In genomic region chr11:82856032-82856431, GRCm38 (mm10) we compare ENCODE assay signal across 14 mouse cellular contexts. TPM values are rescaled to one million over a fixed set of nuclear protein-coding genes. Genes with fewer than 3 reads are reported as not detected.
DNase-seq lines count a peak whose midpoint lies in the region; ATAC-seq and TF ChIP-seq lines count a peak whose summit lies in the region.
"Had no signal": no experiment of that assay in that cellular context is flagged by ENCODE, and none has a peak within 500 bp of the region (broad histone marks: within the 10 kb centered on the region; RNA-seq: fewer than 3 reads in every experiment).

No protein-coding gene starts in this region.

- DNase-seq in midbrain, embryonic 11.5 days (ENCODE audit: low spot score, missing footprints), result peak; percentile 80
- DNase-seq in midbrain, postnatal 0 days (ENCODE audit: low spot score), result no peak
- DNase-seq in spleen, postnatal 14 days (ENCODE audit: low spot score in 2 of 2), result no peak
- no peak for DNase-seq in heart, adult 11 months
- DNase-seq: thymus, postnatal 36 days had no signal

- no peak overlapping the region for H3K27ac ChIP-seq in hindbrain, embryonic 16.5 days (ENCODE audit: low read depth, low read length)
- no peak overlapping the region for H3K27ac ChIP-seq in hindbrain, embryonic 13.5 days
- no peak overlapping the region for H3K27ac ChIP-seq in midbrain, embryonic 11.5 days (ENCODE audit: low read depth, low read length)
- H3K27ac ChIP-seq in midbrain, postnatal 0 days (ENCODE audit: low read depth, low read length), result no peak overlapping the region
- peak overlapping the region; percentile 66 for H3K27ac ChIP-seq in forebrain, embryonic 15.5 days (replicated peaks)
- H3K27ac ChIP-seq in neural tube, embryonic 15.5 days (replicated peaks), result 0 out of 2 replicates have a peak overlapping the region, but pooled peaks have one; percentile 18
- H3K27ac ChIP-seq: heart, embryonic 15.5 days; macrophage had no signal

- H3K9me3 ChIP-seq in hindbrain, embryonic 16.5 days (ENCODE audit: control insufficient read depth, low read length), result no peaks in the 10 kb centered on the region
- no peaks in the 10 kb centered on the region for H3K9me3 ChIP-seq in hindbrain, embryonic 13.5 days
- no peaks in the 10 kb centered on the region for H3K9me3 ChIP-seq in midbrain, embryonic 11.5 days (ENCODE audit: control insufficient read depth, low read length)
- H3K9me3 ChIP-seq in midbrain, postnatal 0 days (ENCODE audit: low read length), result no peaks in the 10 kb centered on the region
- H3K9me3 ChIP-seq in forebrain, embryonic 15.5 days, result no peaks in the 10 kb centered on the region
- no peaks in the 10 kb centered on the region for H3K9me3 ChIP-seq in neural tube, embryonic 15.5 days (replicated peaks)
- H3K9me3 ChIP-seq: heart, embryonic 15.5 days had no signal

- H3K4me2 ChIP-seq in hindbrain, embryonic 16.5 days (ENCODE audit: low read length), result no peak overlapping the region
- H3K4me2 ChIP-seq in hindbrain, embryonic 13.5 days, result no peak overlapping the region
- no peak overlapping the region for H3K4me2 ChIP-seq in midbrain, embryonic 11.5 days
- no peak overlapping the region for H3K4me2 ChIP-seq in midbrain, postnatal 0 days (ENCODE audit: low read depth, low read length, poor library complexity, severe bottlenecking)
- H3K4me2 ChIP-seq in forebrain, embryonic 15.5 days (replicated peaks), result peak overlapping the region; percentile 27; the same call in 1 of the 2 replicates
- 0 out of 2 replicates have a peak overlapping the region, but pooled peaks have one; percentile 13 for H3K4me2 ChIP-seq in neural tube, embryonic 15.5 days
- H3K4me2 ChIP-seq: heart, embryonic 15.5 days had no signal

- 46% methylated on average over 10 of the region's 10 CpGs for WGBS in hindbrain, embryonic 16.5 days
- 53% methylated on average over 10 of the region's 10 CpGs for WGBS in hindbrain, embryonic 13.5 days
- WGBS in midbrain, embryonic 11.5 days, result 67% methylated on average over 10 of the region's 10 CpGs
- 52% methylated on average over 10 of the region's 10 CpGs for WGBS in midbrain, postnatal 0 days
- 9% methylated on average over 10 of the region's 10 CpGs for WGBS in forebrain, embryonic 15.5 days
- 44% methylated on average over 10 of the region's 10 CpGs for WGBS in neural tube, embryonic 15.5 days

- ATAC-seq in hindbrain, embryonic 16.5 days, result peak; percentile 17; the same call in 1 of the 2 replicates
- no peak for ATAC-seq in hindbrain, embryonic 13.5 days (ENCODE audit: low FRiP score)
- ATAC-seq in midbrain, embryonic 11.5 days (ENCODE audit: low FRiP score), result no peak
- ATAC-seq in midbrain, postnatal 0 days (ENCODE audit: low FRiP score), result no peak
- peak; percentile 81 for ATAC-seq in forebrain, embryonic 15.5 days (replicated peaks)
- no peak for ATAC-seq in neural tube, embryonic 15.5 days (ENCODE audit: low FRiP score)

- H3K9ac ChIP-seq in hindbrain, embryonic 16.5 days (ENCODE audit: low read depth, low read length), result no peak overlapping the region
- no peak overlapping the region for H3K9ac ChIP-seq in hindbrain, embryonic 13.5 days
- no peak overlapping the region for H3K9ac ChIP-seq in midbrain, embryonic 11.5 days (ENCODE audit: low read length)
- H3K9ac ChIP-seq in midbrain, postnatal 0 days (replicated peaks; ENCODE audit: low read length, poor library complexity, severe bottlenecking), result no peak overlapping the region
- H3K9ac ChIP-seq in forebrain, embryonic 15.5 days (replicated peaks), result no peak overlapping the region
- no peak overlapping the region for H3K9ac ChIP-seq in neural tube, embryonic 15.5 days (replicated peaks)
- H3K9ac ChIP-seq: heart, embryonic 15.5 days had no signal

- H3K4me3 ChIP-seq in hindbrain, embryonic 16.5 days (ENCODE audit: low read length), result no peak overlapping the region
- no peak overlapping the region for H3K4me3 ChIP-seq in hindbrain, embryonic 13.5 days
- H3K4me3 ChIP-seq in midbrain, embryonic 11.5 days (ENCODE audit: low read depth, low read length), result no peak overlapping the region
- H3K4me3 ChIP-seq in midbrain, postnatal 0 days (ENCODE audit: low read depth, low read length), result no peak overlapping the region
- no peak overlapping the region for H3K4me3 ChIP-seq in forebrain, embryonic 15.5 days
- H3K4me3 ChIP-seq in neural tube, embryonic 15.5 days (replicated peaks), result no peak overlapping the region
- H3K4me3 ChIP-seq: heart, embryonic 15.5 days had no signal

- no peak for TF ChIP-seq CTCF in midbrain, postnatal 0 days (IDR thresholded peaks at IDR 0.05)

- no peaks in the 10 kb centered on the region for H3K36me3 ChIP-seq in hindbrain, embryonic 16.5 days (ENCODE audit: control insufficient read depth, insufficient read depth, low read length)
- H3K36me3 ChIP-seq in hindbrain, embryonic 13.5 days, result no peaks in the 10 kb centered on the region
- no peaks in the 10 kb centered on the region for H3K36me3 ChIP-seq in midbrain, embryonic 11.5 days (ENCODE audit: control insufficient read depth, insufficient read depth, low read length)
- H3K36me3 ChIP-seq in midbrain, postnatal 0 days (ENCODE audit: insufficient read depth, low read length), result no peaks in the 10 kb centered on the region
- H3K36me3 ChIP-seq in forebrain, embryonic 15.5 days, result no peaks in the 10 kb centered on the region
- H3K36me3 ChIP-seq in neural tube, embryonic 15.5 days, result no peaks in the 10 kb centered on the region
- H3K36me3 ChIP-seq: heart, embryonic 15.5 days had no signal

- H3K4me1 ChIP-seq in hindbrain, embryonic 16.5 days (ENCODE audit: control insufficient read depth, insufficient read depth, low read depth, low read length), result peaks cover 4% of the 10 kb centered on the region; the same call in 1 of the 2 replicates
- H3K4me1 ChIP-seq in hindbrain, embryonic 13.5 days (replicated peaks), result peaks cover 8% of the 10 kb centered on the region; the same call in 1 of the 2 replicates
- no peaks in the 10 kb centered on the region for H3K4me1 ChIP-seq in midbrain, embryonic 11.5 days (ENCODE audit: control insufficient read depth, insufficient read depth, low read length)
- H3K4me1 ChIP-seq in midbrain, postnatal 0 days (ENCODE audit: insufficient read depth, low read length), result no peaks in the 10 kb centered on the region
- H3K4me1 ChIP-seq in forebrain, embryonic 15.5 days, result peaks cover 13% of the 10 kb centered on the region
- H3K4me1 ChIP-seq in neural tube, embryonic 15.5 days, result 0 out of 2 replicates have a peak, but pooled peaks cover 9% of the 10 kb centered on the region

- H3K27me3 ChIP-seq in hindbrain, embryonic 16.5 days (replicated peaks; ENCODE audit: control insufficient read depth, insufficient read depth, low read length), result no peaks in the 10 kb centered on the region
- no peaks in the 10 kb centered on the region for H3K27me3 ChIP-seq in hindbrain, embryonic 13.5 days
- H3K27me3 ChIP-seq in midbrain, embryonic 11.5 days (ENCODE audit: control insufficient read depth, insufficient read depth, low read length), result no peaks in the 10 kb centered on the region
- H3K27me3 ChIP-seq in midbrain, postnatal 0 days (ENCODE audit: insufficient read depth, low read length), result no peaks in the 10 kb centered on the region
- H3K27me3 ChIP-seq in forebrain, embryonic 15.5 days, result no peaks in the 10 kb centered on the region
- no peaks in the 10 kb centered on the region for H3K27me3 ChIP-seq in neural tube, embryonic 15.5 days (replicated peaks)
- H3K27me3 ChIP-seq: heart, embryonic 15.5 days had no signal

RNA-seq across cellular contexts. Expression of gene Rffl, which starts 15.0 kb away (rescaled TPM):
- polyA plus RNA-seq in hindbrain, embryonic 16.5 days (2015; fragmentation: Nextera tagmentation; extraction: Ambion mirVana), result 3.7 and 3.9 TPM in 2 replicates
- polyA plus RNA-seq in hindbrain, embryonic 13.5 days (2015; fragmentation: Nextera tagmentation; extraction: Ambion mirVana), result 4.7 and 5.6 TPM in 2 replicates
- polyA plus RNA-seq in midbrain, embryonic 11.5 days (2014; fragmentation: Nextera tagmentation; extraction: Ambion mirVana), result 8.9 and 9.2 TPM in 2 replicates
- total RNA-seq in midbrain, postnatal 0 days (2014; rRNA removed), result 2.0 and 7.8 TPM in 2 replicates
- polyA plus RNA-seq in midbrain, postnatal 0 days (2015; fragmentation: Nextera tagmentation; extraction: Ambion mirVana), result 2.0 and 2.5 TPM in 2 replicates
- polyA plus RNA-seq in forebrain, embryonic 15.5 days (2015; fragmentation: Nextera tagmentation; extraction: Ambion mirVana), result 8.7 and 10.0 TPM in 2 replicates
- 3.8 and 6.9 TPM in 2 replicates for polyA plus RNA-seq in neural tube, embryonic 15.5 days (2015; fragmentation: Nextera tagmentation; extraction: Ambion mirVana)

RNA-seq across cellular contexts. Expression of gene Rad51d, which starts 34.4 kb away (rescaled TPM):
- polyA plus RNA-seq in hindbrain, embryonic 16.5 days (2015; fragmentation: Nextera tagmentation; extraction: Ambion mirVana), result 11.9 and 12.9 TPM in 2 replicates
- 12.3 and 13.4 TPM in 2 replicates for polyA plus RNA-seq in hindbrain, embryonic 13.5 days (2015; fragmentation: Nextera tagmentation; extraction: Ambion mirVana)
- 13.7 and 17.4 TPM in 2 replicates for polyA plus RNA-seq in midbrain, embryonic 11.5 days (2014; fragmentation: Nextera tagmentation; extraction: Ambion mirVana)
- 8.4 and 11.2 TPM in 2 replicates for total RNA-seq in midbrain, postnatal 0 days (2014; rRNA removed)
- 11.0 and 11.2 TPM in 2 replicates for polyA plus RNA-seq in midbrain, postnatal 0 days (2015; fragmentation: Nextera tagmentation; extraction: Ambion mirVana)
- 13.5 and 14.2 TPM in 2 replicates for polyA plus RNA-seq in forebrain, embryonic 15.5 days (2015; fragmentation: Nextera tagmentation; extraction: Ambion mirVana)
- 10.9 and 11.3 TPM in 2 replicates for polyA plus RNA-seq in neural tube, embryonic 15.5 days (2015; fragmentation: Nextera tagmentation; extraction: Ambion mirVana)

RNA-seq across cellular contexts. Expression of gene Fndc8, which starts 35.9 kb away (rescaled TPM):
- 0.51 and 0.99 TPM in 2 replicates for polyA plus RNA-seq in hindbrain, embryonic 16.5 days (2015; fragmentation: Nextera tagmentation; extraction: Ambion mirVana)
- 0.71 and 0.80 TPM in 2 replicates for polyA plus RNA-seq in hindbrain, embryonic 13.5 days (2015; fragmentation: Nextera tagmentation; extraction: Ambion mirVana)
- 0.19 and 0.30 TPM in 2 replicates for polyA plus RNA-seq in midbrain, embryonic 11.5 days (2014; fragmentation: Nextera tagmentation; extraction: Ambion mirVana)
- not detected in 2 replicates for total RNA-seq in midbrain, postnatal 0 days (2014; rRNA removed)
- polyA plus RNA-seq in midbrain, postnatal 0 days (2015; fragmentation: Nextera tagmentation; extraction: Ambion mirVana), result 0.22 and 0.27 TPM in 2 replicates
- polyA plus RNA-seq in forebrain, embryonic 15.5 days (2015; fragmentation: Nextera tagmentation; extraction: Ambion mirVana), result 0.23 and 0.60 TPM in 2 replicates
- polyA plus RNA-seq in neural tube, embryonic 15.5 days (2015; fragmentation: Nextera tagmentation; extraction: Ambion mirVana), result 0.67 and 0.93 TPM in 2 replicates
- total RNA-seq: common myeloid progenitor, adult 5-6 weeks; layer of hippocampus, adult 18-20 months; left cerebral cortex, postnatal 25 days had no signal
- polyA plus RNA-seq: macrophage had no signal

RNA-seq across cellular contexts. Expression of gene Nle1, which starts 52.2 kb away (rescaled TPM):
- 30.3 and 31.1 TPM in 2 replicates for polyA plus RNA-seq in hindbrain, embryonic 16.5 days (2015; fragmentation: Nextera tagmentation; extraction: Ambion mirVana)
- polyA plus RNA-seq in hindbrain, embryonic 13.5 days (2015; fragmentation: Nextera tagmentation; extraction: Ambion mirVana), result 27.3 and 35.3 TPM in 2 replicates
- 22.9 and 23.7 TPM in 2 replicates for polyA plus RNA-seq in midbrain, embryonic 11.5 days (2014; fragmentation: Nextera tagmentation; extraction: Ambion mirVana)
- 24.9 and 28.7 TPM in 2 replicates for total RNA-seq in midbrain, postnatal 0 days (2014; rRNA removed)
- polyA plus RNA-seq in midbrain, postnatal 0 days (2015; fragmentation: Nextera tagmentation; extraction: Ambion mirVana), result 29.8 and 30.1 TPM in 2 replicates
- 32.0 and 37.5 TPM in 2 replicates for polyA plus RNA-seq in forebrain, embryonic 15.5 days (2015; fragmentation: Nextera tagmentation; extraction: Ambion mirVana)
- 35.9 and 37.5 TPM in 2 replicates for polyA plus RNA-seq in neural tube, embryonic 15.5 days (2015; fragmentation: Nextera tagmentation; extraction: Ambion mirVana)

RNA-seq across cellular contexts. Expression of gene Unc45b, which starts 54.3 kb away (rescaled TPM):
- 1.4 and 3.3 TPM in 2 replicates for polyA plus RNA-seq in hindbrain, embryonic 16.5 days (2015; fragmentation: Nextera tagmentation; extraction: Ambion mirVana)
- 1.2 and 1.3 TPM in 2 replicates for polyA plus RNA-seq in hindbrain, embryonic 13.5 days (2015; fragmentation: Nextera tagmentation; extraction: Ambion mirVana)
- polyA plus RNA-seq in midbrain, embryonic 11.5 days (2014; fragmentation: Nextera tagmentation; extraction: Ambion mirVana), result 0.10 and 0.21 TPM in 2 replicates
- total RNA-seq in midbrain, postnatal 0 days (2014; rRNA removed), result 0.05 and 0.19 TPM in 2 replicates
- 2.9 and 3.1 TPM in 2 replicates for polyA plus RNA-seq in midbrain, postnatal 0 days (2015; fragmentation: Nextera tagmentation; extraction: Ambion mirVana)
- 1.0 and 1.3 TPM in 2 replicates for polyA plus RNA-seq in forebrain, embryonic 15.5 days (2015; fragmentation: Nextera tagmentation; extraction: Ambion mirVana)
- polyA plus RNA-seq in neural tube, embryonic 15.5 days (2015; fragmentation: Nextera tagmentation; extraction: Ambion mirVana), result 2.1 and 2.6 TPM in 2 replicates
- total RNA-seq: common myeloid progenitor, adult 5-6 weeks had no signal
- polyA plus RNA-seq: macrophage had no signal

Comparison
In these comparisons a context has a peak if more than half of its experiments do, and no peak if none do; other contexts are left out.
1. ATAC-seq: peak in hindbrain, embryonic 16.5 days (single experiment) and forebrain, embryonic 15.5 days (single experiment); none in hindbrain, embryonic 13.5 days (single experiment), midbrain, embryonic 11.5 days (single experiment), midbrain, postnatal 0 days (single experiment) and neural tube, embryonic 15.5 days (single experiment).
2. H3K27ac ChIP-seq: peak in forebrain, embryonic 15.5 days (single experiment) and neural tube, embryonic 15.5 days (single experiment); none in hindbrain, embryonic 16.5 days (single experiment), hindbrain, embryonic 13.5 days (single experiment), midbrain, embryonic 11.5 days (single experiment) and midbrain, postnatal 0 days (single experiment).
3. H3K4me2 ChIP-seq: peak in forebrain, embryonic 15.5 days (single experiment) and neural tube, embryonic 15.5 days (single experiment); none in hindbrain, embryonic 16.5 days (single experiment), hindbrain, embryonic 13.5 days (single experiment), midbrain, embryonic 11.5 days (single experiment) and midbrain, postnatal 0 days (single experiment).